Mouse (Mus musculus) thymus, postnatal 10 days (tissue): ENCODE data around the gene Mbtps1.

Experiments
- DNase-seq, 2 experiments: peaks; one replicate each; pipeline ENCODE4 v3.0.0; 2021; ENCODE audit warnings: low spot score in 2 of 2

The Mbtps1 gene

GRCm38 (mm10) chr8:119557821-119558602 is 523 bp downstream of the Mbtps1 start:
- DNase-seq = peak in 1 of 2 experiments; percentile 81

GRCm38 (mm10) chr8:119557132-119557531 is 1.4 kb downstream of the Mbtps1 start:
- DNase-seq = no peak

- no peak for DNase-seq
These were observed 2.7 kb downstream of the Mbtps1 start for GRCm38 (mm10) chr8:119555861-119556260.

- DNase-seq = no peak
These were observed 5.6 kb downstream of the Mbtps1 start for GRCm38 (mm10) chr8:119552967-119553366.

- DNase-seq = no peak
These were observed 9.9 kb downstream of the Mbtps1 start for GRCm38 (mm10) chr8:119548560-119549113.

GRCm38 (mm10) chr8:119547019-119547691 is 11.4 kb downstream of the Mbtps1 start:
- no peak for DNase-seq

GRCm38 (mm10) chr8:119545791-119546190 is 12.7 kb downstream of the Mbtps1 start:
- DNase-seq = no peak

GRCm38 (mm10) chr8:119545180-119545579 is 13.4 kb downstream of the Mbtps1 start:
- DNase-seq = no peak

- no peak for DNase-seq
These were observed 13.9 kb downstream of the Mbtps1 start for GRCm38 (mm10) chr8:119544606-119545005.

- no peak for DNase-seq
These were observed 26.6 kb downstream of the Mbtps1 start for GRCm38 (mm10) chr8:119531973-119532372.

GRCm38 (mm10) chr8:119531397-119531796 is 27.1 kb downstream of the Mbtps1 start:
- no peak for DNase-seq

- no peak for DNase-seq
These were observed 27.6 kb downstream of the Mbtps1 start for GRCm38 (mm10) chr8:119530937-119531336.

- DNase-seq = no peak
These were observed 29.8 kb downstream of the Mbtps1 start for GRCm38 (mm10) chr8:119528762-119529161.

GRCm38 (mm10) chr8:119520102-119520501 is 38.4 kb downstream of the Mbtps1 start:
- no peak for DNase-seq

- DNase-seq = no peak
These were observed 41.9 kb downstream of the Mbtps1 start for GRCm38 (mm10) chr8:119516674-119517073.

- DNase-seq = no peak
These were observed 42.8 kb downstream of the Mbtps1 start for GRCm38 (mm10) chr8:119515767-119516166.

GRCm38 (mm10) chr8:119514940-119515339 is 43.6 kb downstream of the Mbtps1 start:
- no peak for DNase-seq

GRCm38 (mm10) chr8:119513405-119513804 is 45.1 kb downstream of the Mbtps1 start:
- no peak for DNase-seq

- no peak for DNase-seq
These were observed 46.8 kb downstream of the Mbtps1 start for GRCm38 (mm10) chr8:119511722-119512121.

GRCm38 (mm10) chr8:119510471-119510870 is 48.1 kb downstream of the Mbtps1 start:
- no peak for DNase-seq

- no peak for DNase-seq
These were observed 52.4 kb downstream of the Mbtps1 start for GRCm38 (mm10) chr8:119506106-119506505.

GRCm38 (mm10) chr8:119505488-119505887 is 53.0 kb downstream of the Mbtps1 start:
- DNase-seq = no peak
